Mouse (Mus musculus): ENCODE data around the gene Ccin.
A peak's percentile ranks its signal among the peaks of the same experiment; 100 is the strongest.

Ccin gene

GRCm38 (mm10) chr4:43979746-43980145, 3.5 kb upstream of the Ccin start:
- Histone ChIP-seq H3K36me3 (ENCODE audit: insufficient read depth, low read length) (peaks cover 25% of the 10 kb centered on the region; the same call in 1 of the 2 replicates), H3K9me3 (ENCODE audit: low read length) (no peaks in the 10 kb centered on the region), H3K27me3 (ENCODE audit: insufficient read depth, low read length) (peaks cover 22% of the 10 kb centered on the region), H3K4me3 (replicated peaks; ENCODE audit: low read length) (no peak overlapping the region), H3K4me1 (replicated peaks; ENCODE audit: low read depth, low read length) (peaks cover 90% of the 10 kb centered on the region)
- TF ChIP-seq POU5F1 (IDR thresholded peaks at IDR 0.05; ENCODE audit: borderline replicate concordance, low read length) (no peak), CTCF (conservative IDR thresholded peaks at IDR 0.05; ENCODE audit: low read length) (no peak), NANOG (IDR thresholded peaks at IDR 0.05; ENCODE audit: borderline replicate concordance, low read length) (no peak)

GRCm38 (mm10) chr4:43980236-43980635, 3.0 kb upstream of the Ccin start:
- Histone ChIP-seq H3K27me3 (ENCODE audit: insufficient read depth, low read length) (peaks cover 27% of the 10 kb centered on the region), H3K9me3 (ENCODE audit: low read length) (no peaks in the 10 kb centered on the region), H3K36me3 (ENCODE audit: insufficient read depth, low read length) (peaks cover 25% of the 10 kb centered on the region; the same call in 1 of the 2 replicates), H3K4me3 (replicated peaks; ENCODE audit: low read length) (no peak overlapping the region), H3K4me1 (replicated peaks; ENCODE audit: low read depth, low read length) (peaks cover 90% of the 10 kb centered on the region)
- TF ChIP-seq NANOG (IDR thresholded peaks at IDR 0.05; ENCODE audit: borderline replicate concordance, low read length) (no peak), POU5F1 (IDR thresholded peaks at IDR 0.05; ENCODE audit: borderline replicate concordance, low read length) (no peak), CTCF (conservative IDR thresholded peaks at IDR 0.05; ENCODE audit: low read length) (no peak)

GRCm38 (mm10) chr4:43980846-43981245, 2.4 kb upstream of the Ccin start:
- peaks cover 32% of the 10 kb centered on the region for H3K27me3 ChIP-seq (ENCODE audit: insufficient read depth, low read length)
- no peaks in the 10 kb centered on the region for H3K9me3 ChIP-seq (ENCODE audit: low read length)
- no peak overlapping the region for H3K4me3 ChIP-seq (replicated peaks; ENCODE audit: low read length)
- H3K36me3 ChIP-seq (ENCODE audit: insufficient read depth, low read length), result peaks cover 25% of the 10 kb centered on the region; the same call in 1 of the 2 replicates
- peaks cover 90% of the 10 kb centered on the region for H3K4me1 ChIP-seq (replicated peaks; ENCODE audit: low read depth, low read length)
- TF ChIP-seq CTCF (conservative IDR thresholded peaks at IDR 0.05; ENCODE audit: low read length), result no peak
- TF ChIP-seq NANOG (IDR thresholded peaks at IDR 0.05; ENCODE audit: borderline replicate concordance, low read length), result no peak
- TF ChIP-seq POU5F1 (IDR thresholded peaks at IDR 0.05; ENCODE audit: borderline replicate concordance, low read length), result no peak

GRCm38 (mm10) chr4:43981251-43981650, 2.0 kb upstream of the Ccin start:
- no peak for TF ChIP-seq CTCF (conservative IDR thresholded peaks at IDR 0.05; ENCODE audit: low read length)
- Histone ChIP-seq H3K4me3 (replicated peaks; ENCODE audit: low read length) (no peak overlapping the region), H3K27me3 (ENCODE audit: insufficient read depth, low read length) (peaks cover 34% of the 10 kb centered on the region), H3K4me1 (replicated peaks; ENCODE audit: low read depth, low read length) (peaks cover 85% of the 10 kb centered on the region), H3K9me3 (ENCODE audit: low read length) (no peaks in the 10 kb centered on the region), H3K36me3 (ENCODE audit: insufficient read depth, low read length) (peaks cover 22% of the 10 kb centered on the region; the same call in 1 of the 2 replicates)

- Histone ChIP-seq H3K4me3 (replicated peaks; ENCODE audit: low read length) (peak overlapping the region; percentile 39), H3K4me1 (replicated peaks; ENCODE audit: low read depth, low read length) (peaks cover 76% of the 10 kb centered on the region), H3K27me3 (ENCODE audit: insufficient read depth, low read length) (peaks cover 35% of the 10 kb centered on the region), H3K9me3 (ENCODE audit: low read length) (no peaks in the 10 kb centered on the region), H3K36me3 (ENCODE audit: insufficient read depth, low read length) (peaks cover 19% of the 10 kb centered on the region; the same call in 1 of the 2 replicates)
- TF ChIP-seq CTCF (conservative IDR thresholded peaks at IDR 0.05; ENCODE audit: low read length) (peak; percentile 67), NANOG (IDR thresholded peaks at IDR 0.05; ENCODE audit: borderline replicate concordance, low read length) (no peak), POU5F1 (IDR thresholded peaks at IDR 0.05; ENCODE audit: borderline replicate concordance, low read length) (no peak)
Measured at GRCm38 (mm10) chr4:43982053-43982732, 1.1 kb upstream of the Ccin start.

GRCm38 (mm10) chr4:43983756-43984155, 473 bp downstream of the Ccin start:
- Histone ChIP-seq H3K4me1 (replicated peaks; ENCODE audit: low read depth, low read length) (peaks cover 63% of the 10 kb centered on the region), H3K27me3 (ENCODE audit: insufficient read depth, low read length) (peaks cover 35% of the 10 kb centered on the region), H3K4me3 (replicated peaks; ENCODE audit: low read length) (peak overlapping the region; percentile 52), H3K9me3 (ENCODE audit: low read length) (no peaks in the 10 kb centered on the region), H3K36me3 (ENCODE audit: insufficient read depth, low read length) (peaks cover 9% of the 10 kb centered on the region; the same call in 1 of the 2 replicates)
- no peak for TF ChIP-seq NANOG (IDR thresholded peaks at IDR 0.05; ENCODE audit: borderline replicate concordance, low read length)
- no peak for TF ChIP-seq POU5F1 (IDR thresholded peaks at IDR 0.05; ENCODE audit: borderline replicate concordance, low read length)
- TF ChIP-seq CTCF (conservative IDR thresholded peaks at IDR 0.05; ENCODE audit: low read length), result no peak

- Histone ChIP-seq H3K9me3 (ENCODE audit: low read length) (no peaks in the 10 kb centered on the region), H3K27me3 (ENCODE audit: insufficient read depth, low read length) (peaks cover 35% of the 10 kb centered on the region), H3K36me3 (ENCODE audit: insufficient read depth, low read length) (peaks cover 13% of the 10 kb centered on the region), H3K4me1 (replicated peaks; ENCODE audit: low read depth, low read length) (peaks cover 58% of the 10 kb centered on the region), H3K4me3 (replicated peaks; ENCODE audit: low read length) (peak overlapping the region; percentile 52)
- TF ChIP-seq CTCF (conservative IDR thresholded peaks at IDR 0.05; ENCODE audit: low read length), result no peak
- TF ChIP-seq NANOG (IDR thresholded peaks at IDR 0.05; ENCODE audit: borderline replicate concordance, low read length), result no peak
- no peak for TF ChIP-seq POU5F1 (IDR thresholded peaks at IDR 0.05; ENCODE audit: borderline replicate concordance, low read length)
Measured at GRCm38 (mm10) chr4:43984326-43984725, 1.0 kb downstream of the Ccin start.

- H3K36me3 ChIP-seq (ENCODE audit: insufficient read depth, low read length), result peaks cover 11% of the 10 kb centered on the region
- TF ChIP-seq CTCF (conservative IDR thresholded peaks at IDR 0.05; ENCODE audit: low read length), result no peak
- TF ChIP-seq POU5F1 (IDR thresholded peaks at IDR 0.05; ENCODE audit: borderline replicate concordance, low read length), result no peak
- no peak for TF ChIP-seq NANOG (IDR thresholded peaks at IDR 0.05; ENCODE audit: borderline replicate concordance, low read length)
- H3K27me3 ChIP-seq (ENCODE audit: insufficient read depth, low read length), result peaks cover 20% of the 10 kb centered on the region
- H3K9me3 ChIP-seq (ENCODE audit: low read length), result no peaks in the 10 kb centered on the region
- H3K4me3 ChIP-seq (replicated peaks; ENCODE audit: low read length), result no peak overlapping the region
- H3K4me1 ChIP-seq (replicated peaks; ENCODE audit: low read depth, low read length), result peaks cover 31% of the 10 kb centered on the region
Measured at GRCm38 (mm10) chr4:43988976-43989375, 5.7 kb downstream of the Ccin start.

GRCm38 (mm10) chr4:43993072-43993471, 9.8 kb downstream of the Ccin start:
- no peak for TF ChIP-seq NANOG (IDR thresholded peaks at IDR 0.05; ENCODE audit: borderline replicate concordance, low read length)
- TF ChIP-seq POU5F1 (IDR thresholded peaks at IDR 0.05; ENCODE audit: borderline replicate concordance, low read length), result no peak
- TF ChIP-seq CTCF (conservative IDR thresholded peaks at IDR 0.05; ENCODE audit: low read length), result no peak
- no peaks in the 10 kb centered on the region for H3K9me3 ChIP-seq (ENCODE audit: low read length)
- no peaks in the 10 kb centered on the region for H3K27me3 ChIP-seq (ENCODE audit: insufficient read depth, low read length)
- H3K4me1 ChIP-seq (replicated peaks; ENCODE audit: low read depth, low read length), result peaks cover 58% of the 10 kb centered on the region
- peak overlapping the region; percentile 84 for H3K4me3 ChIP-seq (replicated peaks; ENCODE audit: low read length)
- peaks cover 18% of the 10 kb centered on the region for H3K36me3 ChIP-seq (ENCODE audit: insufficient read depth, low read length)
